Mouse (Mus musculus): Measurements from ENCODE around the gene Eme1. TPM values are rescaled to one million over a fixed set of nuclear protein-coding genes. Genes with fewer than 3 reads are reported as not detected.

Eme1 gene
- total and polyA plus RNA-seq, 2 experiments from 2014 or later: 1.9 to 3.8 TPM

GRCm38 (mm10) chr11:94597319-94597718 lies 56.4 kb downstream of the Eme1 start:
- no peak overlapping the region for H3K27ac ChIP-seq
- WGBS: 61% methylated on average over 4 of the region's 4 CpGs
- ATAC-seq (no peak), DNase-seq (ENCODE audit: low spot score) (peak; percentile 28)
- H3K4me1 ChIP-seq (ENCODE audit: insufficient read depth, low read length): no peaks in the 10 kb centered on the region
- no peaks in the 10 kb centered on the region for H3K36me3 ChIP-seq (ENCODE audit: insufficient read depth, low read length)
- H3K4me2 ChIP-seq (ENCODE audit: low read depth, low read length): no peak overlapping the region
- H3K4me3 ChIP-seq (ENCODE audit: low read length): no peak overlapping the region
- no peaks in the 10 kb centered on the region for H3K9me3 ChIP-seq (ENCODE audit: low read length)
- H3K9ac ChIP-seq (replicated peaks; ENCODE audit: low read length): no peak overlapping the region
- TF ChIP-seq CTCF (IDR thresholded peaks at IDR 0.05; ENCODE audit: low read depth): no peak
- no peaks in the 10 kb centered on the region for H3K27me3 ChIP-seq (ENCODE audit: insufficient read depth, low read length)

DNA sequence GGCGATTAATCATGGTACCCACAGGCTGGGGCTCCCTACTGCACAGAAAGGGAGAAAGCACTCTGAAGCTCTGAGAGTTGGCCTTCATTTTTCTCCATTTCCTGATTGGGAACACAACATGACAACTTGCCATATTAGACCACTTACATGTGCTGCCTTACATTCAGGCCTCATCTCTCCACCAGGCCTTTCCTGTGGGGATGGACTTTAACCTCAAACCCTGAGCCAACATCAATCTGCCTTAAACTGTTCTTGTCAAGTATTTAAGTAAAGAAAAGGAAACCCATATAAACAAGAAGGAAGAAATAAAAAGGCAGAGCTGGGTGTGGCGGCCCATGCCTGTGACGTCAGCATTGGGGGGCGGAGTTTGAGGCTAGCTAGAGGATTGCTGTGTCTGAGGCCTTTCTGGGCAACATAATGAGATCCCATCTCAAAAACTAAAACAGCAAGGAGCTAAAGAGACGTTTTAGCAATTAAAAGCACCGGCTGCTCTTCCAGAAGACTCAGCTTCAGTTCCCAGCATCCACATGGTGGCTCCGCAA lies 57.4 kb downstream of the Eme1 start:
- no peak overlapping the region for H3K9ac ChIP-seq (replicated peaks; ENCODE audit: low read length)
- H3K9me3 ChIP-seq (ENCODE audit: low read length): no peaks in the 10 kb centered on the region
- no peak overlapping the region for H3K27ac ChIP-seq
- H3K27me3 ChIP-seq (ENCODE audit: insufficient read depth, low read length): no peaks in the 10 kb centered on the region
- no peaks in the 10 kb centered on the region for H3K36me3 ChIP-seq (ENCODE audit: insufficient read depth, low read length)
- 73% methylated on average over 7 of the region's 7 CpGs for WGBS
- ATAC-seq: no peak
- no peak for DNase-seq (ENCODE audit: low spot score)
- H3K4me3 ChIP-seq (ENCODE audit: low read length): no peak overlapping the region
- no peak overlapping the region for H3K4me2 ChIP-seq (ENCODE audit: low read depth, low read length)
- TF ChIP-seq CTCF (IDR thresholded peaks at IDR 0.05; ENCODE audit: low read depth): no peak
- H3K4me1 ChIP-seq (ENCODE audit: insufficient read depth, low read length): no peaks in the 10 kb centered on the region

Other genes with a start within 250 kb of the Eme1 start
- gene Cacna1g, start 179.8 kb downstream of the Eme1 start, total RNA-seq (2014; rRNA removed): 87.7 and 90.3 TPM in 2 replicates
- 10.0 and 10.4 TPM in 2 replicates for gene Cacna1g, start 179.8 kb downstream of the Eme1 start, polyA plus RNA-seq (2015; fragmentation: Nextera tagmentation; extraction: Ambion mirVana)
- gene Spata20, start 167.8 kb downstream of the Eme1 start, total RNA-seq (2014; rRNA removed): 1.5 and 11.8 TPM in 2 replicates
- 1.0 and 1.6 TPM in 2 replicates for gene Spata20, start 167.8 kb downstream of the Eme1 start, polyA plus RNA-seq (2015; fragmentation: Nextera tagmentation; extraction: Ambion mirVana)
- gene Epn3, start 154.0 kb downstream of the Eme1 start, total RNA-seq (2014; rRNA removed): 2.7 and 6.2 TPM in 2 replicates
- 3.6 and 3.7 TPM in 2 replicates for gene Epn3, start 154.0 kb downstream of the Eme1 start, polyA plus RNA-seq (2015; fragmentation: Nextera tagmentation; extraction: Ambion mirVana)
- 2.3 and 4.8 TPM in 2 replicates for gene Mycbpap, start 132.2 kb downstream of the Eme1 start, total RNA-seq (2014; rRNA removed)
- 1.1 and 1.5 TPM in 2 replicates for gene Mycbpap, start 132.2 kb downstream of the Eme1 start, polyA plus RNA-seq (2015; fragmentation: Nextera tagmentation; extraction: Ambion mirVana)
- gene Rsad1, start 104.7 kb downstream of the Eme1 start, total RNA-seq (2014; rRNA removed): 9.3 and 12.9 TPM in 2 replicates
- 9.2 and 11.3 TPM in 2 replicates for gene Rsad1, start 104.7 kb downstream of the Eme1 start, polyA plus RNA-seq (2015; fragmentation: Nextera tagmentation; extraction: Ambion mirVana)
- gene Chad, start 88.9 kb downstream of the Eme1 start, total RNA-seq (2014; rRNA removed): 0.61 and 1.2 TPM in 2 replicates
- gene Chad, start 88.9 kb downstream of the Eme1 start, polyA plus RNA-seq (2015; fragmentation: Nextera tagmentation; extraction: Ambion mirVana): 1.2 and 1.4 TPM in 2 replicates
- 4.8 and 6.8 TPM in 2 replicates for gene Acsf2, start 52.1 kb downstream of the Eme1 start, total RNA-seq (2014; rRNA removed)
- 2.6 and 2.8 TPM in 2 replicates for gene Acsf2, start 52.1 kb downstream of the Eme1 start, polyA plus RNA-seq (2015; fragmentation: Nextera tagmentation; extraction: Ambion mirVana)
- gene Lrrc59, start 24.2 kb downstream of the Eme1 start, total RNA-seq (2014; rRNA removed): 105 and 113 TPM in 2 replicates
- 127 and 131 TPM in 2 replicates for gene Lrrc59, start 24.2 kb downstream of the Eme1 start, polyA plus RNA-seq (2015; fragmentation: Nextera tagmentation; extraction: Ambion mirVana)
- gene Mrpl27, start 197 bp downstream of the Eme1 start, total RNA-seq (2014; rRNA removed): 36.3 and 61.2 TPM in 2 replicates
- 178 and 182 TPM in 2 replicates for gene Mrpl27, start 197 bp downstream of the Eme1 start, polyA plus RNA-seq (2015; fragmentation: Nextera tagmentation; extraction: Ambion mirVana)
- gene Xylt2, start 23.6 kb upstream of the Eme1 start, total RNA-seq (2014; rRNA removed): 44.0 and 53.5 TPM in 2 replicates
- 13.6 and 14.9 TPM in 2 replicates for gene Xylt2, start 23.6 kb upstream of the Eme1 start, polyA plus RNA-seq (2015; fragmentation: Nextera tagmentation; extraction: Ambion mirVana)
- 0.63 TPM in 1 of 2 replicates, not detected in the other for gene Gm11541, start 50.5 kb upstream of the Eme1 start, total RNA-seq (2014; rRNA removed)
- 0.39 and 0.42 TPM in 2 replicates for gene Gm11541, start 50.5 kb upstream of the Eme1 start, polyA plus RNA-seq (2015; fragmentation: Nextera tagmentation; extraction: Ambion mirVana)
- 0.18 and 1.2 TPM in 2 replicates for gene Cdc34b, start 87.8 kb upstream of the Eme1 start, total RNA-seq (2014; rRNA removed)
- gene Cdc34b, start 87.8 kb upstream of the Eme1 start, polyA plus RNA-seq (2015; fragmentation: Nextera tagmentation; extraction: Ambion mirVana): 0.30 TPM in 1 of 2 replicates, not detected in the other
- not detected in 2 replicates for gene Tmem92, start 128.7 kb upstream of the Eme1 start, total RNA-seq (2014; rRNA removed)
- gene Tmem92, start 128.7 kb upstream of the Eme1 start, polyA plus RNA-seq (2015; fragmentation: Nextera tagmentation; extraction: Ambion mirVana): not detected in 2 replicates

All from hindbrain, postnatal 0 days (tissue).